Mouse (Mus musculus) liver, postnatal 0 days (tissue): Measurements from ENCODE around the gene Mfsd4a.

Experiments
- CTCF ChIP-seq: sonication (generic); IDR thresholded peaks from 2 replicates; pipeline ENCODE4 v1.5.1; 2016; ENCODE audit warnings: antibody characterized with exemption, low read depth
- EP300 ChIP-seq: IDR thresholded peaks from 2 replicates; pipeline ENCODE4 v1.6.1; 2016; ENCODE audit warnings: antibody characterized with exemption, low read depth, mild to moderate bottlenecking

GRCm38 (mm10) chr1:132060036-132060769 lies 7.7 kb downstream of the Mfsd4a start:
- TF ChIP-seq CTCF (no peak), EP300 (no peak)
